Mouse (Mus musculus) olfactory bulb, adult 2 months (tissue): ENCODE measurements around the gene Exoc6.

Experiments used
- CTCF ChIP-seq: fragments of 200-500 bp; IDR thresholded peaks from 2 replicates; pipeline ENCODE4 v1.5.1; 2012; ENCODE audit warnings: low read depth, mild to moderate bottlenecking, low read length, moderate library complexity; ENCODE audit not compliant: insufficient read depth
- POLR2A ChIP-seq: fragments of 200-500 bp; IDR thresholded peaks from 2 replicates; pipeline ENCODE4 v1.6.1; 2012; ENCODE audit warnings: mild to moderate bottlenecking, low read depth, low read length, moderate library complexity; ENCODE audit not compliant: insufficient read depth

- TF ChIP-seq POLR2A = no peak
- no peak for TF ChIP-seq CTCF
Measured at GRCm38 (mm10) chr19:37697335-37697636, 147.1 kb downstream of the Exoc6 start.
